Mouse (Mus musculus): ENCODE data around the gene Tenm4. TPM values are rescaled to one million over a fixed set of nuclear protein-coding genes. Genes with fewer than 3 reads are reported as not detected.

The Tenm4 gene
- polyA plus RNA-seq, 1 experiment from 2014 or later, result 52.7 TPM

DNA sequence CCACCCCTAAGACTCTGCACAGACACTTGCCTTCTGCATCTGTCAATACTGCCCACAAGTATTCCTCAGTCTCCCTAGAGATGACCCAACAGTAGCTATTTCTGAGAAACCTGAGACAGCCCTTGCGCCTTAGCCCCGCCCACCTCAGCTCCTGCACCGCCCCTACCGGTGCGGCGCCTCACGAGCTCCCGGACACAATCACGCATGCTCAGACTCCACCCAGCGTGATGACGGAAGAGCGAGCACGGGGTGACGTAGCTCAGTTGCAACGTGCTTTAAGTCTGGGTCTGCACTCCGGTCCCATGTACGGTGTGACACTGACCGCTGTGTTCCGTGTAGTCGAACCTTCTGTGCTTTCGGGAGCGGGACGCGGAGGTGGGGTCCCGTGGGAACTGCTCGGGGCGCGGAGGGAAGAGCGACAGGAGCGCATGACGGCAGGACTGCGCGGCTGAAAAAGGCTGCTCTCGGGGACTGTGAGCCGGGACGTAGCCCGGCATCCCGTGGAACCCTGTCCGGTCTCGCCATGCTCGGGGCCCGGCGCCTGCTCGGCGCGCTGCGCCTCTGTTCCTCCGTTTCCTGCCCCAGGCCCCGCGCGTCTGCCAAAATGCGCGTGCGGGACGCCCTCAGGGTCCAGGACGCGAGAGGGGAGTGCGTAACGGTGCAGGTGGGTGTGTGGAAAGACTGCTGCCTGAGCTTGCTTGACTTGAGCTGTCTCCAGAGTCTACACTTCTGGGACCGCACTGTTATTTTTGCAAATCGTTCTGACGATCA is 780.4 kb downstream of the Tenm4 start, which contains the start of gene Nars2:
Gene Nars2 (plus strand): TSS at position 225 of the 771 bp plus-strand sequence.
- WGBS, result under 1% methylated on average over 62 of the region's 62 CpGs
- ATAC-seq (replicated peaks), result peak; percentile 100
- H3K27ac ChIP-seq, result peak within 1 kb of the TSS; percentile 76
- peaks cover 9% of the 10 kb centered on the region for H3K4me1 ChIP-seq
- peak within 1 kb of the TSS; percentile 72 for H3K4me3 ChIP-seq
- H3K4me2 ChIP-seq, result peak within 1 kb of the TSS; percentile 59
- H3K9ac ChIP-seq, result peak within 1 kb of the TSS; percentile 70
- no peaks in the 10 kb centered on the region for H3K36me3 ChIP-seq (replicated peaks)
- no peaks in the 10 kb centered on the region for H3K27me3 ChIP-seq (replicated peaks)
- H3K9me3 ChIP-seq, result no peaks in the 10 kb centered on the region

DNA sequence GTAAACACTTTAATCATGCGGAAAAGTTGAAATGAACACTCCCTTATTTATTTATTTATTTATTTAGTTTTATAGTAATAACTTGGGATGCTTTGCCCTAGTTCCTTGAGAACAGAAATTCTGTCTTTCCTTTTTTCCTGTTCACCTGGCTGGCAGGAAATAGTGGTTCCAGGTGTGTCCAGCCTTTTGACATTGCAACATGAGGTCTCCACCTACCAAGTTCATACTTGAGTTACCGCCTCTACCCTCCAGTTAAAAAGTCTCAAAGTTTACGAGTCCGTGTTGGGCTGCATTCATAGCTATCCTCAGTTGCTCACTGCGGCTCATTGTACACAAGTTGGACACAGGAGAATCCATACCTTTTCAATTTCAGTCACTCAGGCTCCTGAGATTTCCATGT is 781.0 kb downstream of the Tenm4 start:
- Histone ChIP-seq H3K36me3 (replicated peaks) (no peaks in the 10 kb centered on the region), H3K27ac (no peak overlapping the region), H3K9me3 (no peaks in the 10 kb centered on the region), H3K4me2 (peak overlapping the region; percentile 59), H3K4me1 (peaks cover 9% of the 10 kb centered on the region), H3K9ac (peak overlapping the region; percentile 70), H3K27me3 (replicated peaks) (no peaks in the 10 kb centered on the region), H3K4me3 (peak overlapping the region; percentile 72)
- no peak for ATAC-seq (replicated peaks)
- 44% methylated on average over 5 of the region's 5 CpGs for WGBS

GRCm38 (mm10) chr7:96959168-96959567 is 788.1 kb downstream of the Tenm4 start:
- Histone ChIP-seq H3K4me3 (no peak overlapping the region), H3K27ac (no peak overlapping the region), H3K4me2 (no peak overlapping the region), H3K9ac (no peak overlapping the region), H3K27me3 (replicated peaks) (no peaks in the 10 kb centered on the region), H3K9me3 (no peaks in the 10 kb centered on the region), H3K4me1 (no peaks in the 10 kb centered on the region), H3K36me3 (replicated peaks) (peaks cover 7% of the 10 kb centered on the region)
- WGBS, result over 99% methylated on average over 5 of the region's 5 CpGs
- ATAC-seq (replicated peaks), result no peak

MicroRNAs encoded within 50 kb of the gene (microRNA counts, 519-probe panel; counts per million panel counts)
- 2,495 counts per million, percentile 49 among the panel's probes with 10 or more counts for microRNA mmu-miR-708

Small RNA genes within 50 kb of the gene (microRNA-seq; reads per million reads assigned to microRNA genes)
- gene Mir6394 (not detected), gene Mir708 (4,097 reads per million, percentile 91 among the genes with 10 or more reads in this experiment)

Data from midbrain, embryonic 15.5 days (tissue).